Mouse (Mus musculus): ENCODE data around the gene Eml4. TPM values are rescaled to one million over a fixed set of nuclear protein-coding genes. Genes with fewer than 3 reads are reported as not detected.

The Eml4 gene
- total and polyA plus RNA-seq, 3 experiments, result 3.0 to 4.5 (median 3.8) TPM

DNA sequence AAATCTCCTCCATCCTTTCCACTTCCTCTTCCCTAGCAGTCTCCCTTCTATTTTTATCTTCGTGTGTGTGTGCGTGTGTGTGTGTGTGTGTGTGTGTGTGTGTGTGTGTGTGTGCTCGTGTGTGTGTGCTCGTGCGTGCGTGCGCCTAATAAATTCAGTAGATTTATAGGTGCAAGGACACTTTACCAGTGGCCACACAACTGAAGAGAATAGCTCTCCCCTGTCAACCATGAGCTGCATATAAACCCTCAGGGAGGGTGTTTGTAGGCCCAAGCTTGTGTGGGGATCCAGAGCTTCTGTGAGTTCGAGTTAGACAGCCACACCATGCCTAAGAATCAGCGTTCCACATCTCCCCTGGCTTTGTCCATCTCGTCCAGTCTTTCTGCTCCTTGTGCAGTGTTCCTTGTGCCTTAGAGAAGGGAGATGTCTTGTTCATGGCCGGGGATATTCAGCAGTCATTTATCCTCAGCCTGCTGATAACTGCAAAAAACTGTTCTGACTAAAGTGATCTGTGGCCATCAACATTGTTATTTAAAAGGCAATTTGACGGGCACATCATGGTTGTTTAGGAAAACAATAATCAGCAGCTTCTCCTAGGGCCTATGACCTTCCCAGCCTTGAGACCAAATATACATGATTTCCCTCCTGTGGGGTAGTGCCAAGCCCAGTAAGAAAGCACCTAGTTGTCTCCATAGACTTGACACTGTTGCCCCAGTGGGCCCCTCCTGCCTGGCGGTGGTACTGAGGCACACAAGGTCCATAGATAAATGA lies 10.2 kb downstream of the Eml4 start:
- Histone ChIP-seq H3K4me3 (no peak overlapping the region), H3K27me3 (ENCODE audit: control insufficient read depth, insufficient read depth, low read length) (no peaks in the 10 kb centered on the region), H3K4me1 (ENCODE audit: control insufficient read depth, insufficient read depth, low read length) (peaks cover 8% of the 10 kb centered on the region), H3K79me2 (replicated peaks; ENCODE audit: control insufficient read depth, insufficient read depth, low read length) (peaks cover 11% of the 10 kb centered on the region), H3K27ac (no peak overlapping the region), H3K36me3 (ENCODE audit: control insufficient read depth, insufficient read depth, low read length) (peaks cover 3% of the 10 kb centered on the region; the same call in 1 of the 2 replicates), H3K9ac (ENCODE audit: low read depth, low read length) (no peak overlapping the region)
- intact Hi-C loops (cut with DNase I), result no loop called here
- WGBS, result 73% methylated on average over 13 of the region's 13 CpGs
- DNase-seq, result no peak
- TF ChIP-seq CTCF (IDR thresholded peaks at IDR 0.05), result no peak
- TF ChIP-seq POLR2A (IDR thresholded peaks at IDR 0.05; ENCODE audit: insufficient read depth, low read depth, low read length), result no peak
- no peak for TF ChIP-seq EP300 (IDR thresholded peaks at IDR 0.05; ENCODE audit: insufficient read depth, low read depth, low read length)

DNA sequence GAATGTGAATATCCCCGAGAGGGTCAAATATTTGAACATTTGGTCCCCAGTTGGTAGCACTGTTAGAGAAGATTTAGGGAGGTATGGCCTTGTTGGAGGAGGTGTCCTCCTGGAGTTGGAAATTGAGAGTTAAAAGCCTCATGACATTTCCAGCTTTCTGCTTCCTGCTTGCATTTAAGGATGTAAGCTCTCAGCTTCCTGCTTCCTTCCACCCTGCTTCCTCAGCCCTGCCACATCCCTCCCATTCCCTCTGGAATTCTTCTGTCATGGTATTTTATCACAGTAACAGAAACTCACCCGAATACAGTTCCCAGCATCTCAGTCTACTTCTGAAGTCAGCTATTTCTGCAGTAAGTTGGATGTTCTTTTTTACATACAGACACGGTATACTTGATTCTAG lies 12.3 kb downstream of the Eml4 start:
- H3K27me3 ChIP-seq (ENCODE audit: control insufficient read depth, insufficient read depth, low read length), result no peaks in the 10 kb centered on the region
- no peak overlapping the region for H3K9ac ChIP-seq (ENCODE audit: low read depth, low read length)
- peaks cover 12% of the 10 kb centered on the region for H3K4me1 ChIP-seq (ENCODE audit: control insufficient read depth, insufficient read depth, low read length)
- 48% methylated on average over 3 of the region's 3 CpGs for WGBS
- peaks cover 6% of the 10 kb centered on the region for H3K36me3 ChIP-seq (ENCODE audit: control insufficient read depth, insufficient read depth, low read length)
- intact Hi-C loops (cut with DNase I), result no loop called here
- TF ChIP-seq CTCF (IDR thresholded peaks at IDR 0.05), result no peak
- TF ChIP-seq POLR2A (IDR thresholded peaks at IDR 0.05; ENCODE audit: insufficient read depth, low read depth, low read length), result no peak
- no peak for TF ChIP-seq EP300 (IDR thresholded peaks at IDR 0.05; ENCODE audit: insufficient read depth, low read depth, low read length)
- H3K4me3 ChIP-seq, result no peak overlapping the region
- peaks cover 11% of the 10 kb centered on the region for H3K79me2 ChIP-seq (replicated peaks; ENCODE audit: control insufficient read depth, insufficient read depth, low read length)
- peak overlapping the region; percentile 28; the same call in 1 of the 2 replicates for H3K27ac ChIP-seq
- DNase-seq, result no peak

DNA sequence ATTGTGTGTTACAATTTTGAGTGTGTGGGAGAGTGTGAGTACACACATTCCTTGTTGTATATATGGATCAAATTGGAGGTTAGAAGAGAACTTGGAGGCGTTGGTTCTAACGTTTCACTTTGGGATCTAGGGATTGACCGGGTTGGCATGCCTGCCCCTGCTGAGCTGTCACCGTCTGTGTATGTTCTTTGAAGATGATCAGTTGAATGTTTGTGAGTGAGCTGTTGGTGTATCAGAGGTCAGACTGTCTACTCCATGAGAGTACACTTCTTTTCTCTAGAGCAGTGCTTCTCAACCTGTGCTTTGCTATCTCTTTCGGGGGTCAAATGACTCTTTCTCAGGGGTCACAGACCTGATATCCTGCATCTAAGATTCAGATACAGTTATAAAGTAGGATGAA lies 13.6 kb downstream of the Eml4 start:
- H3K9ac ChIP-seq (ENCODE audit: low read depth, low read length), result no peak overlapping the region
- WGBS, result 81% methylated on average over 5 of the region's 5 CpGs
- no peak overlapping the region for H3K4me3 ChIP-seq
- no peak for DNase-seq
- no peak overlapping the region for H3K27ac ChIP-seq
- peaks cover 12% of the 10 kb centered on the region for H3K4me1 ChIP-seq (ENCODE audit: control insufficient read depth, insufficient read depth, low read length)
- H3K36me3 ChIP-seq (ENCODE audit: control insufficient read depth, insufficient read depth, low read length), result peaks cover 6% of the 10 kb centered on the region
- TF ChIP-seq EP300 (IDR thresholded peaks at IDR 0.05; ENCODE audit: insufficient read depth, low read depth, low read length) (no peak), POLR2A (IDR thresholded peaks at IDR 0.05; ENCODE audit: insufficient read depth, low read depth, low read length) (no peak), CTCF (IDR thresholded peaks at IDR 0.05) (no peak)
- intact Hi-C loops (cut with DNase I), result no loop called here
- peaks cover 17% of the 10 kb centered on the region for H3K79me2 ChIP-seq (replicated peaks; ENCODE audit: control insufficient read depth, insufficient read depth, low read length)
- H3K27me3 ChIP-seq (ENCODE audit: control insufficient read depth, insufficient read depth, low read length), result no peaks in the 10 kb centered on the region

DNA sequence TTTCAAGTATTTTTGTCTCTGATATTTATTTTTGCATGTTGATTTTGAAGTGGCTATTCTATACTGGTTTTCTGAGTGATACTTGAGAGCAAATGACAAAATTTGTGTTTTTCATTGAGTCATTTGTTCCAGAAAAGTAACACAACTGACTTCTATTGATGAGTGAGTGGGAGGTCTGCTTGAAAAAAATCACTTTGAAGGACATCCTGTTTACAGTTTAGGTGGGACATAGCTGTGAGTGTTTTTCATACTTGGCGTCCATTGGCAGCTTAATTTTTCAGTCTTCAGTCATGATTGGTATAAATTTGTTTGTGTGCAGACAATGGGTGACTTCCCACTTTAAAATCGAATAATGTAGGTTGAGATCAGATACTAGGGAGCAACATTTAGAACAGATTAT lies 14.4 kb downstream of the Eml4 start:
- Histone ChIP-seq H3K9ac (ENCODE audit: low read depth, low read length) (no peak overlapping the region), H3K27me3 (ENCODE audit: control insufficient read depth, insufficient read depth, low read length) (no peaks in the 10 kb centered on the region), H3K36me3 (ENCODE audit: control insufficient read depth, insufficient read depth, low read length) (peaks cover 6% of the 10 kb centered on the region), H3K27ac (peak overlapping the region; percentile 19), H3K4me1 (ENCODE audit: control insufficient read depth, insufficient read depth, low read length) (peaks cover 10% of the 10 kb centered on the region), H3K4me3 (no peak overlapping the region), H3K79me2 (replicated peaks; ENCODE audit: control insufficient read depth, insufficient read depth, low read length) (peaks cover 14% of the 10 kb centered on the region)
- intact Hi-C loops (cut with DNase I), result no loop called here
- TF ChIP-seq CTCF (IDR thresholded peaks at IDR 0.05) (no peak), POLR2A (IDR thresholded peaks at IDR 0.05; ENCODE audit: insufficient read depth, low read depth, low read length) (no peak), EP300 (IDR thresholded peaks at IDR 0.05; ENCODE audit: insufficient read depth, low read depth, low read length) (no peak)
- WGBS, result 45% methylated on average over 2 of the region's 2 CpGs
- DNase-seq, result no peak

DNA sequence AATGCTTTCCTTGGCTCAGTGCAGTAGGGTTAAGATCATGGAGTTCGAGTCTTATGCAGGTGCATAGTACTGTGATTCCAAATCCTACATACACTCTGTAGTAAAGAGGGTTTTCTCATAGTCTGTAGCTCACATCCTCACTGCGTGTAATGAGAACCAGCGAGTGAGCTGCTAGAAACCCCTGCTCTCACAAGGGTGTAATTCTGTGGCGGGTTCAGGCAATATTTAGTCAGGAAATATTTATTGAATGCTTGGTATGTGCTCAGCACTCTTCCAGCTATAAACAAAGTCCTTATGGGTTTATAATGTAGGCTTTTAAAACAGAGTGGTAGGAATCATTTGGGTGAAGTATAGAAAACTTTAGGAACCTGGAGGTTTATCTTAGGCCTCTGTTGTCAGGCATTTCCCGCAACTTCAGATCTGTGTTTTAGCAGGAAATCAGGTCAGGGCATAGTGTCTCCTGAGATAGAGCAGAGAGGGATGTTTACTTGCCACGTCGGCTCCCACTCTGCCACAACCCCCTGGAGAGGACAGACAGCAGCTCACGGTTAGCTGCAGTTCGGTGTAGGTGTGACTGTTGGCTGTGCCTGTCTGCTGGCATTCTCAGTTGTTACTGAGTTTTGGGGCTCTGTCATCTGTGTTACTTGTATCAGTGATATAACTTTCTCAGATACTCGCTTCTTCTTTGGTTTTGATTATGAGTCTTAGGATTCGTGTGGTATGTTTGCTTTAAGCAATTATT lies 15.1 kb downstream of the Eml4 start:
- Histone ChIP-seq H3K27me3 (ENCODE audit: control insufficient read depth, insufficient read depth, low read length) (no peaks in the 10 kb centered on the region), H3K27ac (peak overlapping the region; percentile 19), H3K4me1 (ENCODE audit: control insufficient read depth, insufficient read depth, low read length) (peaks cover 10% of the 10 kb centered on the region), H3K36me3 (ENCODE audit: control insufficient read depth, insufficient read depth, low read length) (peaks cover 6% of the 10 kb centered on the region), H3K79me2 (replicated peaks; ENCODE audit: control insufficient read depth, insufficient read depth, low read length) (peaks cover 14% of the 10 kb centered on the region), H3K4me3 (no peak overlapping the region), H3K9ac (ENCODE audit: low read depth, low read length) (peak overlapping the region; percentile 13; the same call in 1 of the 2 replicates)
- 23% methylated on average over 11 of the region's 11 CpGs for WGBS
- DNase-seq, result no peak
- intact Hi-C loops (cut with DNase I), result no loop called here
- TF ChIP-seq POLR2A (IDR thresholded peaks at IDR 0.05; ENCODE audit: insufficient read depth, low read depth, low read length), result no peak
- TF ChIP-seq CTCF (IDR thresholded peaks at IDR 0.05), result no peak
- no peak for TF ChIP-seq EP300 (IDR thresholded peaks at IDR 0.05; ENCODE audit: insufficient read depth, low read depth, low read length)

DNA sequence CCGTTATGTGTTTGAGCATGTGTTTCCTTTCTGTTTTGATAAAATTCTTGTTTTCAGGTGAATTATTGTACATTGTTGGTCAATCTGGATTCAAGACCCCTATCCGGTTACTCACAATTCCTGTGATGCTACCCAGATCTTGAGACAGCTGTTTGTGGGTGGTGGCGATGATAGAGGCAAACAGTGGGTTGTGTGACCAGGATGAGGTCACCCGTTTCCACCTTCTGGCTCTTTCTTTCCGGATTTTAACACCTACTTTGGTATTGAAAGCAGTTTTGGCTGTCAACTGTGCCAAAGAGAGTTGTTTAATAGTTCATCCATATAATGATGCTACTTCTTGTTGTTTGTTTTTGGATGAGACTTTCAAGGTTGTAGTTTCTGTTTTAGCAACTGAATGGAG lies 16.7 kb downstream of the Eml4 start:
- no peak overlapping the region for H3K9ac ChIP-seq (ENCODE audit: low read depth, low read length)
- DNase-seq, result no peak
- intact Hi-C loops (cut with DNase I), result no loop called here
- peaks cover 8% of the 10 kb centered on the region for H3K79me2 ChIP-seq (replicated peaks; ENCODE audit: control insufficient read depth, insufficient read depth, low read length)
- H3K27me3 ChIP-seq (ENCODE audit: control insufficient read depth, insufficient read depth, low read length), result no peaks in the 10 kb centered on the region
- peaks cover 6% of the 10 kb centered on the region for H3K36me3 ChIP-seq (ENCODE audit: control insufficient read depth, insufficient read depth, low read length)
- no peak overlapping the region for H3K4me3 ChIP-seq
- 53% methylated on average over 5 of the region's 5 CpGs for WGBS
- TF ChIP-seq CTCF (IDR thresholded peaks at IDR 0.05), result no peak
- no peak for TF ChIP-seq EP300 (IDR thresholded peaks at IDR 0.05; ENCODE audit: insufficient read depth, low read depth, low read length)
- no peak for TF ChIP-seq POLR2A (IDR thresholded peaks at IDR 0.05; ENCODE audit: insufficient read depth, low read depth, low read length)
- H3K27ac ChIP-seq, result no peak overlapping the region
- peaks cover 8% of the 10 kb centered on the region for H3K4me1 ChIP-seq (ENCODE audit: control insufficient read depth, insufficient read depth, low read length)
